Mouse (Mus musculus) lung, postnatal 0 days (tissue): ENCODE measurements around the gene Dram1. TPM values are rescaled to one million over a fixed set of nuclear protein-coding genes. Genes with fewer than 3 reads are reported as not detected.
A peak's percentile ranks its signal among the peaks of the same experiment; 100 is the strongest.

Experiments used
- ATAC-seq: fragments of 200-750 bp; cut with Nextera tagmentation; 2 replicates; pipeline ENCODE4 v1.8.0; 2017; ENCODE audit warnings: moderate library complexity
- DNase-seq: peaks from one replicate; pipeline ENCODE4 v3.0.0-alpha.2; 2016; ENCODE audit warnings: low spot score
- H3K27ac ChIP-seq: fragments of 300-500 bp; sonication (generic); 2 replicates; pipeline ENCODE4 v1.5.1; 2014; ENCODE audit warnings: antibody characterized with exemption, mild to moderate bottlenecking, low read length, mixed read lengths
- H3K27me3 ChIP-seq: fragments of 300-500 bp; sonication (generic); replicated peaks from 2 replicates; pipeline ENCODE4 v1.6.1; 2014; ENCODE audit warnings: low read length, mixed read lengths; ENCODE audit not compliant: insufficient read depth
- H3K36me3 ChIP-seq: fragments of 300-500 bp; sonication (generic); 2 replicates; pipeline ENCODE4 v1.6.1; 2014; ENCODE audit warnings: low read length, mixed read lengths; ENCODE audit not compliant: insufficient read depth
- H3K4me1 ChIP-seq: fragments of 300-500 bp; sonication (generic); 2 replicates; pipeline ENCODE4 v1.6.1; 2014; ENCODE audit warnings: antibody characterized with exemption, low read depth, low read length, mixed read lengths; ENCODE audit not compliant: insufficient read depth
- H3K4me2 ChIP-seq: fragments of 300-500 bp; sonication (generic); replicated peaks from 2 replicates; pipeline ENCODE4 v1.6.1; 2014; ENCODE audit warnings: low read depth, mild to moderate bottlenecking, low read length, moderate library complexity, mixed read lengths
- H3K4me3 ChIP-seq: fragments of 300-500 bp; sonication (generic); 2 replicates; pipeline ENCODE4 v1.5.1; 2014; ENCODE audit warnings: low read depth, low read length
- H3K9ac ChIP-seq: fragments of 300-500 bp; sonication (generic); replicated peaks from 2 replicates; pipeline ENCODE4 v1.6.1; 2014; ENCODE audit warnings: low read depth, mild to moderate bottlenecking
- H3K9me3 ChIP-seq: fragments of 300-500 bp; sonication (generic); 2 replicates; pipeline ENCODE4 v1.6.1; 2016; ENCODE audit warnings: low read length, mixed read lengths
- CTCF ChIP-seq: IDR thresholded peaks from 2 replicates; pipeline ENCODE4 v1.5.1; 2016; ENCODE audit warnings: antibody characterized with exemption, mild to moderate bottlenecking
- EP300 ChIP-seq: IDR thresholded peaks from 2 replicates; pipeline ENCODE4 v1.6.1; 2016; ENCODE audit warnings: antibody characterized with exemption, mild to moderate bottlenecking, control low read depth
- WGBS: fragments of 180-500 bp; shearing (Covaris S2); extraction: QIAGEN DNeasy Blood & Tissue Kit; methylation state at CpG from one replicate; pipeline ENCODE4 v1.1.7; 2014; 5-methylcytosine and 5-hydroxymethylcytosine counted together
- polyA plus RNA-seq: library from polyadenylated mRNA; unstranded; fragments of >200 nt; fragmentation: Nextera tagmentation; extraction: Ambion mirVana; gene quantifications from 2 replicates; pipeline ENCODE4 v1.2.1, GENCODE M21; 2015

The Dram1 gene
- polyA plus RNA-seq, 1 experiment from 2014 or later, result 257 TPM

- Histone ChIP-seq H3K36me3 (no peaks in the 10 kb centered on the region), H3K27me3 (no peaks in the 10 kb centered on the region), H3K4me3 (no peak overlapping the region), H3K27ac (no peak overlapping the region), H3K4me2 (no peak overlapping the region), H3K9me3 (no peaks in the 10 kb centered on the region), H3K9ac (no peak overlapping the region), H3K4me1 (no peaks in the 10 kb centered on the region)
- WGBS, result 71% methylated on average over 6 of the region's 6 CpGs
- TF ChIP-seq EP300 (no peak), CTCF (no peak)
- DNase-seq (no peak), ATAC-seq (no peak)
Measured at GRCm38 (mm10) chr10:88404220-88404619, 25.3 kb upstream of the Dram1 start.

DNA sequence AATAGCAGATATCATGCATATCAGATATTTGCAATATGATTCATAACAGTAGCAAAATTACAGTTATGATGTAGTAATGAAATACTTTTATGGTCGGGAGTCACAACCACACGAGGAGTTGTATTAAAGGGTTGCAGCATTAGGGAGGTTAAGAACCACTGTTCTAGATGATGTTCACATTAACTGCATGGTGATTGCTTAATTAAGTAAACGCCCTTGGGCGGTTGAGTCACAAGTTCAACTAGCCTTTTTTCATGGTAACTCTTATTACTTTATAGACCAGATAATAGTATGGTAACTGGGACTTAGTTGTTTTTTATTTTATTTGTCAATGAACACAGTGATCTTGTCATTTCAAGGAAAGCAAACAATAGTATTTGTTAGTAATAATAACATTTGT lies 24.1 kb upstream of the Dram1 start:
- Histone ChIP-seq H3K36me3 (no peaks in the 10 kb centered on the region), H3K4me2 (no peak overlapping the region), H3K27ac (no peak overlapping the region), H3K4me3 (no peak overlapping the region), H3K9ac (no peak overlapping the region), H3K27me3 (no peaks in the 10 kb centered on the region), H3K4me1 (no peaks in the 10 kb centered on the region), H3K9me3 (no peaks in the 10 kb centered on the region)
- ATAC-seq (no peak), DNase-seq (no peak)
- WGBS, result 90% methylated on average over 4 of the region's 4 CpGs
- TF ChIP-seq CTCF (no peak), EP300 (no peak)

GRCm38 (mm10) chr10:88399271-88399670 lies 20.4 kb upstream of the Dram1 start:
- no peak for TF ChIP-seq EP300
- no peak for TF ChIP-seq CTCF
- WGBS, result 87% methylated on average over 5 of the region's 5 CpGs
- Histone ChIP-seq H3K9me3 (no peaks in the 10 kb centered on the region), H3K27me3 (no peaks in the 10 kb centered on the region), H3K4me1 (no peaks in the 10 kb centered on the region), H3K27ac (no peak overlapping the region), H3K4me3 (no peak overlapping the region), H3K4me2 (no peak overlapping the region), H3K9ac (no peak overlapping the region), H3K36me3 (no peaks in the 10 kb centered on the region)
- no peak for ATAC-seq
- no peak for DNase-seq

GRCm38 (mm10) chr10:88398668-88399243 lies 19.9 kb upstream of the Dram1 start:
- ATAC-seq, result no peak

GRCm38 (mm10) chr10:88392181-88392847 lies 13.4 kb upstream of the Dram1 start:
- Histone ChIP-seq H3K4me2 (no peak overlapping the region), H3K27me3 (no peaks in the 10 kb centered on the region), H3K9me3 (no peaks in the 10 kb centered on the region), H3K36me3 (no peaks in the 10 kb centered on the region), H3K9ac (no peak overlapping the region), H3K4me1 (peaks cover 6% of the 10 kb centered on the region; the same call in 1 of the 2 replicates), H3K27ac (no peak overlapping the region), H3K4me3 (no peak overlapping the region)
- TF ChIP-seq EP300 (no peak), CTCF (no peak)
- 79% methylated on average over 9 of the region's 9 CpGs for WGBS
- no peak for DNase-seq
- ATAC-seq, result 0 out of 2 replicates have a peak, but pooled peaks have one; percentile 35

More at GRCm38 (mm10) chr10:88398668-88399243, 19.9 kb upstream of the Dram1 start:
- 78% methylated on average over 6 of the region's 6 CpGs for WGBS
- H3K9ac ChIP-seq, result no peak overlapping the region
- no peaks in the 10 kb centered on the region for H3K27me3 ChIP-seq
- no peaks in the 10 kb centered on the region for H3K4me1 ChIP-seq
- no peak overlapping the region for H3K4me3 ChIP-seq
- DNase-seq, result no peak
- H3K36me3 ChIP-seq, result no peaks in the 10 kb centered on the region
- no peaks in the 10 kb centered on the region for H3K9me3 ChIP-seq
- no peak overlapping the region for H3K27ac ChIP-seq
- TF ChIP-seq CTCF (no peak), EP300 (no peak)
- H3K4me2 ChIP-seq, result no peak overlapping the region

- Histone ChIP-seq H3K4me1 (peaks cover 6% of the 10 kb centered on the region; the same call in 1 of the 2 replicates), H3K27me3 (no peaks in the 10 kb centered on the region), H3K36me3 (no peaks in the 10 kb centered on the region), H3K9me3 (no peaks in the 10 kb centered on the region), H3K4me2 (no peak overlapping the region), H3K9ac (no peak overlapping the region), H3K27ac (no peak overlapping the region), H3K4me3 (no peak overlapping the region)
- ATAC-seq (no peak), DNase-seq (no peak)
- TF ChIP-seq EP300 (no peak), CTCF (no peak)
- 89% methylated on average over 9 of the region's 9 CpGs for WGBS
Measured at GRCm38 (mm10) chr10:88391495-88391894, 12.6 kb upstream of the Dram1 start.
